Mouse (Mus musculus) limb, embryonic 13.5 days (tissue): ENCODE measurements around the gene Glod4. TPM values are rescaled to one million over a fixed set of nuclear protein-coding genes. Genes with fewer than 3 reads are reported as not detected.

Experiments
- ATAC-seq: fragments of 200-750 bp; cut with Nextera tagmentation; 2 replicates; pipeline ENCODE4 v1.8.0; 2017; ENCODE audit warnings: low read depth, moderate number of reproducible peaks, moderate TSS enrichment; ENCODE audit not compliant: low FRiP score
- H3K27ac ChIP-seq: fragments of 300-500 bp; sonication (generic); 2 replicates; pipeline ENCODE4 v1.5.1; 2015; ENCODE audit warnings: inconsistent platforms, mild to moderate bottlenecking, moderate library complexity
- H3K27me3 ChIP-seq: fragments of 300-500 bp; sonication (generic); 2 replicates; pipeline ENCODE4 v1.6.1; 2015; ENCODE audit warnings: mild to moderate bottlenecking, inconsistent platforms
- H3K36me3 ChIP-seq: fragments of 300-500 bp; sonication (generic); 2 replicates; pipeline ENCODE4 v1.6.1; 2015; ENCODE audit warnings: inconsistent platforms, mild to moderate bottlenecking, moderate library complexity
- H3K4me1 ChIP-seq: fragments of 300-500 bp; sonication (generic); 2 replicates; pipeline ENCODE4 v1.6.1; 2015; ENCODE audit warnings: inconsistent platforms
- H3K4me2 ChIP-seq: fragments of 300-500 bp; sonication (generic); replicated peaks from 2 replicates; pipeline ENCODE4 v1.6.1; 2015; ENCODE audit warnings: inconsistent platforms, mild to moderate bottlenecking, moderate library complexity
- H3K4me3 ChIP-seq: fragments of 300-500 bp; sonication (generic); 2 replicates; pipeline ENCODE4 v1.5.1; 2015; ENCODE audit warnings: moderate library complexity, mild to moderate bottlenecking, inconsistent platforms
- H3K9ac ChIP-seq: fragments of 300-500 bp; sonication (generic); 2 replicates; pipeline ENCODE4 v1.6.1; 2015; ENCODE audit warnings: mild to moderate bottlenecking, inconsistent platforms
- H3K9me3 ChIP-seq: fragments of 300-500 bp; sonication (generic); 2 replicates; pipeline ENCODE4 v1.6.1; 2016; ENCODE audit warnings: inconsistent platforms
- WGBS: fragments of 180-500 bp; shearing (Covaris S2); methylation state at CpG from one replicate; pipeline ENCODE4 v1.1.7; 2015; 5-methylcytosine and 5-hydroxymethylcytosine counted together
- polyA plus RNA-seq: library from polyadenylated mRNA; unstranded; fragments of >200 nt; fragmentation: Nextera tagmentation; extraction: Ambion mirVana; gene quantifications from 2 replicates; pipeline ENCODE4 v1.2.1, GENCODE M21; 2015

Gene Glod4
- polyA plus RNA-seq, 1 experiment from 2014 or later, result 129 TPM

- H3K9ac ChIP-seq, result peak overlapping the region; percentile 32; the same call in 1 of the 2 replicates
- 27% methylated on average over 4 of the region's 4 CpGs for WGBS
- no peaks in the 10 kb centered on the region; the same call in 1 of the 2 replicates for H3K27me3 ChIP-seq
- H3K4me3 ChIP-seq, result no peak overlapping the region
- no peaks in the 10 kb centered on the region for H3K9me3 ChIP-seq
- H3K4me2 ChIP-seq, result 0 out of 2 replicates have a peak overlapping the region, but pooled peaks have one; percentile 14
- peak overlapping the region; percentile 65; the same call in 1 of the 2 replicates for H3K27ac ChIP-seq
- peaks cover 40% of the 10 kb centered on the region for H3K4me1 ChIP-seq
- ATAC-seq, result peak; percentile 44; the same call in 1 of the 2 replicates
- peaks cover 31% of the 10 kb centered on the region for H3K36me3 ChIP-seq
These were observed 12.0 kb upstream of the Glod4 start for GRCm38 (mm10) chr11:76255431-76256001.

GRCm38 (mm10) chr11:76253918-76254264, 10.4 kb upstream of the Glod4 start:
- Histone ChIP-seq H3K36me3 (peaks cover 31% of the 10 kb centered on the region), H3K9me3 (no peaks in the 10 kb centered on the region), H3K27me3 (no peaks in the 10 kb centered on the region), H3K4me2 (no peak overlapping the region), H3K27ac (no peak overlapping the region), H3K4me1 (peaks cover 40% of the 10 kb centered on the region), H3K9ac (0 out of 2 replicates have a peak overlapping the region, but pooled peaks have one; percentile 0), H3K4me3 (no peak overlapping the region)
- ATAC-seq, result no peak
- WGBS, result 72% methylated on average over 4 of the region's 4 CpGs

- H3K36me3 ChIP-seq, result peaks cover 30% of the 10 kb centered on the region
- H3K4me2 ChIP-seq, result no peak overlapping the region
- WGBS, result 46% methylated on average over 5 of the region's 5 CpGs
- H3K9me3 ChIP-seq, result no peaks in the 10 kb centered on the region
- ATAC-seq, result peak; percentile 70; the same call in 1 of the 2 replicates
- peak overlapping the region; percentile 3; the same call in 1 of the 2 replicates for H3K27ac ChIP-seq
- no peak overlapping the region for H3K4me3 ChIP-seq
- no peak overlapping the region for H3K9ac ChIP-seq
- peaks cover 40% of the 10 kb centered on the region for H3K4me1 ChIP-seq
- no peaks in the 10 kb centered on the region for H3K27me3 ChIP-seq
These were observed 9.8 kb upstream of the Glod4 start for GRCm38 (mm10) chr11:76253145-76253917.

GRCm38 (mm10) chr11:76252036-76252435, 8.5 kb upstream of the Glod4 start:
- Histone ChIP-seq H3K27ac (no peak overlapping the region), H3K4me1 (peaks cover 33% of the 10 kb centered on the region), H3K9me3 (no peaks in the 10 kb centered on the region), H3K4me2 (no peak overlapping the region), H3K9ac (no peak overlapping the region), H3K4me3 (no peak overlapping the region), H3K27me3 (no peaks in the 10 kb centered on the region), H3K36me3 (peaks cover 25% of the 10 kb centered on the region)
- no peak for ATAC-seq
- WGBS, result 53% methylated on average over 3 of the region's 3 CpGs

- ATAC-seq, result no peak
- H3K9me3 ChIP-seq, result no peaks in the 10 kb centered on the region
- no peak overlapping the region for H3K4me3 ChIP-seq
- 45% methylated on average over 2 of the region's 2 CpGs for WGBS
- no peak overlapping the region for H3K4me2 ChIP-seq
- H3K4me1 ChIP-seq, result peaks cover 17% of the 10 kb centered on the region
- peaks cover 23% of the 10 kb centered on the region for H3K36me3 ChIP-seq
- H3K27me3 ChIP-seq, result no peaks in the 10 kb centered on the region
- no peak overlapping the region for H3K27ac ChIP-seq
- no peak overlapping the region for H3K9ac ChIP-seq
These were observed 3.7 kb upstream of the Glod4 start for GRCm38 (mm10) chr11:76247239-76247638.

GRCm38 (mm10) chr11:76246439-76246838, 2.9 kb upstream of the Glod4 start:
- Histone ChIP-seq H3K9me3 (no peaks in the 10 kb centered on the region), H3K4me2 (no peak overlapping the region), H3K9ac (no peak overlapping the region), H3K4me1 (peaks cover 22% of the 10 kb centered on the region), H3K27me3 (no peaks in the 10 kb centered on the region), H3K4me3 (no peak overlapping the region), H3K36me3 (peaks cover 23% of the 10 kb centered on the region), H3K27ac (no peak overlapping the region)
- no peak for ATAC-seq

- Histone ChIP-seq H3K27ac (no peak overlapping the region; the same call in 1 of the 2 replicates), H3K4me2 (peak overlapping the region; percentile 92), H3K4me3 (peak overlapping the region; percentile 90), H3K27me3 (no peaks in the 10 kb centered on the region), H3K4me1 (peaks cover 22% of the 10 kb centered on the region), H3K9ac (peak overlapping the region; percentile 87), H3K9me3 (no peaks in the 10 kb centered on the region), H3K36me3 (peaks cover 26% of the 10 kb centered on the region)
- 1% methylated on average over 34 of the region's 34 CpGs for WGBS
- ATAC-seq, result no peak
These were observed 454 bp upstream of the Glod4 start for GRCm38 (mm10) chr11:76243811-76244546.

- Histone ChIP-seq H3K9ac (no peak overlapping the region), H3K9me3 (no peaks in the 10 kb centered on the region), H3K27me3 (no peaks in the 10 kb centered on the region), H3K4me1 (peaks cover 18% of the 10 kb centered on the region), H3K27ac (no peak overlapping the region), H3K4me2 (no peak overlapping the region), H3K4me3 (no peak overlapping the region), H3K36me3 (peaks cover 48% of the 10 kb centered on the region)
- ATAC-seq, result no peak
- WGBS, result 94% methylated on average over 2 of the region's 2 CpGs
These were observed 3.8 kb downstream of the Glod4 start for GRCm38 (mm10) chr11:76239750-76240149.

- no peaks in the 10 kb centered on the region for H3K4me1 ChIP-seq
- no peak for ATAC-seq
- H3K27me3 ChIP-seq, result no peaks in the 10 kb centered on the region
- no peak overlapping the region for H3K4me2 ChIP-seq
- H3K9ac ChIP-seq, result no peak overlapping the region
- H3K36me3 ChIP-seq, result peaks cover 77% of the 10 kb centered on the region
- WGBS, result 86% methylated on average over 3 of the region's 3 CpGs
- no peak overlapping the region for H3K4me3 ChIP-seq
- no peaks in the 10 kb centered on the region for H3K9me3 ChIP-seq
- no peak overlapping the region for H3K27ac ChIP-seq
These were observed 7.4 kb downstream of the Glod4 start for GRCm38 (mm10) chr11:76236136-76236535.

GRCm38 (mm10) chr11:76225051-76225450, 18.5 kb downstream of the Glod4 start:
- ATAC-seq, result no peak
- Histone ChIP-seq H3K4me2 (no peak overlapping the region), H3K4me1 (no peaks in the 10 kb centered on the region), H3K4me3 (no peak overlapping the region), H3K9ac (no peak overlapping the region), H3K27ac (no peak overlapping the region), H3K9me3 (no peaks in the 10 kb centered on the region), H3K27me3 (no peaks in the 10 kb centered on the region), H3K36me3 (peaks cover 55% of the 10 kb centered on the region)

GRCm38 (mm10) chr11:76224631-76225030, 18.9 kb downstream of the Glod4 start:
- WGBS, result 93% methylated on average over 5 of the region's 5 CpGs
- no peaks in the 10 kb centered on the region for H3K9me3 ChIP-seq
- no peaks in the 10 kb centered on the region for H3K27me3 ChIP-seq
- no peak overlapping the region for H3K9ac ChIP-seq
- H3K4me2 ChIP-seq, result no peak overlapping the region
- ATAC-seq, result no peak
- no peaks in the 10 kb centered on the region for H3K4me1 ChIP-seq
- H3K27ac ChIP-seq, result no peak overlapping the region
- H3K36me3 ChIP-seq, result peaks cover 59% of the 10 kb centered on the region
- no peak overlapping the region for H3K4me3 ChIP-seq

GRCm38 (mm10) chr11:76217390-76217800, 26.1 kb downstream of the Glod4 start, which contains the start of the genes Dbil5 and Gemin4:
TSS of gene Dbil5 (plus strand) at chr11:76217608.
TSS of gene Gemin4 (minus strand) at chr11:76217664.
- ATAC-seq, result peak; percentile 97
- H3K4me3 ChIP-seq, result peak within 1 kb of the TSS; percentile 64
- 1% methylated on average over 35 of the region's 35 CpGs for WGBS
- peak within 1 kb of the TSS; percentile 94 for H3K27ac ChIP-seq
- H3K4me2 ChIP-seq, result peak within 1 kb of the TSS; percentile 71
- H3K27me3 ChIP-seq, result no peaks in the 10 kb centered on the region
- peak within 1 kb of the TSS; percentile 86 for H3K9ac ChIP-seq
- H3K36me3 ChIP-seq, result peaks cover 57% of the 10 kb centered on the region
- peaks cover 18% of the 10 kb centered on the region for H3K4me1 ChIP-seq
- no peaks in the 10 kb centered on the region for H3K9me3 ChIP-seq
